Mouse (Mus musculus): ENCODE measurements around the gene Vmn1r90.

DNA sequence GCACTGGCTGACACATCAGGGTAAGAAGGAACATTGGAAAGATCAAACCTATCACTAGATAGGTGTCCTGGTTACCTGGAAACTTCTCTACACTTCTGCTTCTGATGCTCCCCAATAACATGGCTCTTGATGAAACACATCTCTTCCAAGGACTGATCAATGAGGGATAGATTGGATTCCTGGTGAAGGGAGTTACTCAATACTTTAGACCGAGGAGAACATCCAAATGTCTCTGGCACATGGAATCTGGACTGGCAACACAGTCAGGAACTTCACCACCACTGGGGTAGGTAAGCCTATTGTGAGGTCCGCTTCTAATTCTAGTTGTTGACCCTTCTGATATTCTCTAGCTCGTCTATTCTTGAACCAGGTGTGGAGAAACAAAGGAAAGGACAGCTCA is 45.0 kb downstream of the Vmn1r90 start:
- no peak for TF ChIP-seq EP300 (IDR thresholded peaks at IDR 0.05)
- no peak for TF ChIP-seq CTCF (IDR thresholded peaks at IDR 0.05)
